Mouse (Mus musculus): Measurements from ENCODE around the gene Vamp1. TPM values are rescaled to one million over a fixed set of nuclear protein-coding genes. Genes with fewer than 3 reads are reported as not detected.

Vamp1 gene
- total and polyA plus RNA-seq, 3 experiments, result 1.5 to 5.5 TPM; not detected in 1

DNA sequence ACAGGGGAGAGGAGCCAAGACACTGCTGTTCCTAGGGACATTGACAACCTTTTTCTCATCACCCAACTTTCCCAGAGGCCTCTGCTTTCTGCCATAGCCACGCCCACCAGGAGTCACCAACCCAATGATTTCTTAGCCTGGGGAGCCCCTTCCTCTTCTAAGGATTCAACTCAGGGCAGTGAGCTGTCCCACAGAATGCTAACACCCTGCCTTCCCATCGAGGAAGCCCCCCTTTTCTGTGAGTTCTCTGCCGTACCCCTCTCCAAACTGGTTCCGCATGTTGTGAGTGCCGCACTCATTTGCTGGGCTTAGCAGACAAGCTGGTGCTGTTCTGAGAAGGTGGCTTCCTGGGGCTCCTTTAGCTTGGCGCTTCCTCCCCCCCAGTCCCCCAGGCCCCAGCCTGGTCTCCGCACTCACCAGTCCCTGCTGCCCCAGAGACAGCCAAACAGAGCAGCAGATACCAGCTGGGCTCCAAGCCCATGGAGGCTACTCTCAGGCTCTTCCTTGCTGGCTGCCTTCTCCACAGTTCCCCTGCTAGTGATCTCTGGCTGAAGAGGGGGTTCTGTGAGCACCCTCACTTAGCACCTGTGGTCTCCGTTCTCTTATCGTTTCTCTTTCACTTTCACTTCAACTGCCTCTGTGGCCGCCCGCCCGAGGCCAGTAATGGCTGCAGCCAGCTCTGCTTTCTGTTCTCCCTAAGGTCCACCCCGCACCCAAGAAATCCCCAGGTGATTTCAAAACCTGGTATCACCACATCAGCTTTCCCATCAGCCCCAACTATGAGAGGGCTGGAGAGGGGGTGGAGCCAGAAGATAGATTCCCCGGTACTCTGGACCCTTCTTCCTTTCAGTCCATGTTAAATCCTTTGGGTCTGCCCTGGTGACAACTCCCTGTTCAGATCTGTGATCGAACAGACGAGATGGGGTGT, 16.0 kb downstream of the Vamp1 start, which contains the start of gene Tapbpl (continued):
- TF ChIP-seq HCFC1 (IDR thresholded peaks at IDR 0.05; ENCODE audit: low read depth, low read length) (peak; percentile 41; the same call in 1 of the 2 replicates), POLR2AphosphoS2 (IDR thresholded peaks at IDR 0.05; ENCODE audit: low read length) (peak; percentile 84), MAFK (IDR thresholded peaks at IDR 0.05; ENCODE audit: borderline replicate concordance, low read depth, low read length) (no peak), EP300 (IDR thresholded peaks at IDR 0.05; ENCODE audit: low read depth in 1 of 2, low read length in 2 of 2) (peak in 1 of 2 experiments; percentile 9; a peak in 1 of 4 replicates), MYB (IDR thresholded peaks at IDR 0.05; ENCODE audit: low read depth, low read length) (no peak), ZNF384 (IDR thresholded peaks at IDR 0.05; ENCODE audit: low read depth, low read length) (no peak), SMC3 (IDR thresholded peaks at IDR 0.05; ENCODE audit: low read depth, low read length) (no peak), MAZ (IDR thresholded peaks at IDR 0.05; ENCODE audit: low read depth, low read length) (peak; percentile 32), RCOR1 (IDR thresholded peaks at IDR 0.05; ENCODE audit: low read depth, low read length) (no peak), NRF1 (IDR thresholded peaks at IDR 0.05; ENCODE audit: insufficient read depth, low read depth, low read length, poor library complexity, severe bottlenecking) (no peak), NELFE (IDR thresholded peaks at IDR 0.05; ENCODE audit: low read depth, low read length) (peak; percentile 67), TBP (IDR thresholded peaks at IDR 0.05; ENCODE audit: low read depth, low read length) (no peak)

DNA sequence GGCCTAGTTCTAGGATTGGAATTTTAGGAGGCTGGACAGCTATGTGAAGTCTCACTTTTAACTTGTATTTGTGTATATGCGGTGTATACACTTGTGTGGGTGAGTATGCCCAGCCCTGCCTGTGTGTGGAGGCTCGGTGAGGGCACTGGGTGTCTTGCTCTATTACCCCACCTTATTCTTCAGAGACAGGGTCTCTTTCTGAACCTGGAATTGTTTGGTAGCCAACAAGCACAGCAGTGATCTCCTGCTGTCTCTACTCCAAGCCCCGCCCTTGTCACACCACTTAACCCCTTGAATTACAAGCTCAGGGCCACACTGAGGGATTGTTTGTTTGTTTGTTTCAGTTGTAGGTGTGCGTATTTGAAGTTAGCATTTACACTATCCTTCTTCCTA, 16.7 kb downstream of the Vamp1 start:
- Histone ChIP-seq H3K36me3 (ENCODE audit: control insufficient read depth in 1 of 2, insufficient read depth in 2 of 2, low read length in 2 of 2) (peaks cover 0 to 9% of the 10 kb centered on the region in 2 experiments; a peak in 2 of 4 replicates), H3K9me3 (replicated peaks; ENCODE audit: insufficient read depth, low read length) (no peaks in the 10 kb centered on the region), H3K79me2 (ENCODE audit: control insufficient read depth, insufficient read depth, low read length, poor library complexity) (peaks cover 4% of the 10 kb centered on the region; the same call in 1 of the 2 replicates), H3K27me3 (ENCODE audit: control insufficient read depth in 1 of 2, insufficient read depth in 2 of 2, low read length in 2 of 2) (no peaks in the 10 kb centered on the region), H3K4me3 (ENCODE audit: control insufficient read depth in 1 of 2, insufficient read depth in 1 of 2, low read depth in 2 of 2, low read length in 2 of 2) (peak overlapping the region; percentile 84 to 89), H3K27ac (ENCODE audit: control insufficient read depth, low read depth, low read length) (peak overlapping the region; percentile 70), H3K4me1 (ENCODE audit: control insufficient read depth in 1 of 2, insufficient read depth in 2 of 2, low read length in 2 of 2) (peaks cover 3 to 17% of the 10 kb centered on the region in 2 experiments; a peak in 3 of 4 replicates), H3K9ac (ENCODE audit: control insufficient read depth, low read depth, low read length, poor library complexity, severe bottlenecking) (peak overlapping the region; percentile 85)
- peak; percentile 61 for DNase-seq (ENCODE audit: low read depth, low spot score)
- TF ChIP-seq MAX (IDR thresholded peaks at IDR 0.05; ENCODE audit: low read length) (no peak), TCF12 (IDR thresholded peaks at IDR 0.05; ENCODE audit: low read depth, low read length) (no peak), ELF1 (IDR thresholded peaks at IDR 0.05; ENCODE audit: low read depth, low read length) (no peak), HCFC1 (IDR thresholded peaks at IDR 0.05; ENCODE audit: low read depth, low read length) (no peak), ZC3H11A (IDR thresholded peaks at IDR 0.05; ENCODE audit: low read depth, low read length) (no peak), USF2 (IDR thresholded peaks at IDR 0.05; ENCODE audit: borderline replicate concordance in 1 of 2, insufficient read depth in 1 of 2, low read depth in 1 of 2, low read length in 2 of 2) (no peak), USF1 (IDR thresholded peaks at IDR 0.05; ENCODE audit: low read depth, low read length) (no peak), TBP (IDR thresholded peaks at IDR 0.05; ENCODE audit: low read depth, low read length) (no peak), E2F4 (IDR thresholded peaks at IDR 0.05; ENCODE audit: borderline replicate concordance, low read depth, low read length) (no peak), TAL1 (IDR thresholded peaks at IDR 0.05; ENCODE audit: low read length) (no peak), MAFK (IDR thresholded peaks at IDR 0.05; ENCODE audit: borderline replicate concordance, low read depth, low read length) (no peak), BHLHE40 (IDR thresholded peaks at IDR 0.05; ENCODE audit: borderline replicate concordance, low read depth, low read length) (no peak), CHD1 (IDR thresholded peaks at IDR 0.05; ENCODE audit: low read depth, low read length) (no peak), MYC (IDR thresholded peaks at IDR 0.05; ENCODE audit: low read depth, low read length) (no peak), POLR2A (IDR thresholded peaks at IDR 0.05; ENCODE audit: control insufficient read depth in 1 of 2, insufficient read depth in 1 of 2, low read depth in 1 of 2, low read length in 2 of 2, poor library complexity in 1 of 2) (no peak), KAT2A (conservative IDR thresholded peaks at IDR 0.05; ENCODE audit: low read depth, low read length) (no peak), RCOR1 (IDR thresholded peaks at IDR 0.05; ENCODE audit: low read depth, low read length) (no peak)
